Mouse (Mus musculus): ENCODE measurements around the gene Daam1. TPM values are rescaled to one million over a fixed set of nuclear protein-coding genes. Genes with fewer than 3 reads are reported as not detected.

The Daam1 gene
- polyA plus RNA-seq, 1 experiment from 2014 or later = 18.2 TPM

- Histone ChIP-seq H3K4me1 (peaks cover 17% of the 10 kb centered on the region), H3K27ac (0 out of 2 replicates have a peak overlapping the region, but pooled peaks have one; percentile 2), H3K9ac (no peak overlapping the region), H3K27me3 (no peaks in the 10 kb centered on the region), H3K36me3 (replicated peaks) (peaks cover 12% of the 10 kb centered on the region), H3K4me3 (replicated peaks) (no peak overlapping the region), H3K9me3 (0 out of 2 replicates have a peak, but pooled peaks cover 3% of the 10 kb centered on the region), H3K4me2 (no peak overlapping the region)
- WGBS = 93% methylated on average over 13 of the region's 13 CpGs
- no peak for ATAC-seq (ENCODE audit: low FRiP score)
Observed at GRCm38 (mm10) chr12:71905640-71906320, 74.9 kb downstream of the Daam1 start.

GRCm38 (mm10) chr12:71906582-71907267 lies 75.8 kb downstream of the Daam1 start:
- Histone ChIP-seq H3K9me3 (0 out of 2 replicates have a peak, but pooled peaks cover 3% of the 10 kb centered on the region), H3K4me2 (no peak overlapping the region), H3K36me3 (replicated peaks) (peaks cover 11% of the 10 kb centered on the region), H3K4me3 (replicated peaks) (no peak overlapping the region), H3K27me3 (no peaks in the 10 kb centered on the region), H3K9ac (no peak overlapping the region), H3K4me1 (peaks cover 17% of the 10 kb centered on the region), H3K27ac (peak overlapping the region; percentile 32; the same call in 1 of the 2 replicates)
- ATAC-seq (ENCODE audit: low FRiP score) = peak; percentile 77
- 80% methylated on average over 12 of the region's 12 CpGs for WGBS

- WGBS = 80% methylated on average over 5 of the region's 5 CpGs
- Histone ChIP-seq H3K36me3 (replicated peaks) (no peaks in the 10 kb centered on the region), H3K9ac (no peak overlapping the region), H3K4me1 (peaks cover 21% of the 10 kb centered on the region), H3K9me3 (no peaks in the 10 kb centered on the region), H3K4me3 (replicated peaks) (no peak overlapping the region), H3K27me3 (no peaks in the 10 kb centered on the region), H3K27ac (no peak overlapping the region), H3K4me2 (no peak overlapping the region)
- ATAC-seq (ENCODE audit: low FRiP score) = no peak
Observed at GRCm38 (mm10) chr12:71908984-71909383, 78.1 kb downstream of the Daam1 start.

GRCm38 (mm10) chr12:71910246-71910645 lies 79.4 kb downstream of the Daam1 start:
- Histone ChIP-seq H3K4me2 (no peak overlapping the region), H3K36me3 (replicated peaks) (no peaks in the 10 kb centered on the region), H3K9me3 (no peaks in the 10 kb centered on the region), H3K4me3 (replicated peaks) (no peak overlapping the region), H3K4me1 (peaks cover 21% of the 10 kb centered on the region), H3K9ac (no peak overlapping the region), H3K27ac (no peak overlapping the region), H3K27me3 (no peaks in the 10 kb centered on the region)
- ATAC-seq (ENCODE audit: low FRiP score) = no peak
- WGBS = 79% methylated on average over 7 of the region's 7 CpGs

- no peak for ATAC-seq (ENCODE audit: low FRiP score)
- no peaks in the 10 kb centered on the region for H3K9me3 ChIP-seq
- no peak overlapping the region for H3K4me2 ChIP-seq
- H3K27ac ChIP-seq = no peak overlapping the region
- H3K9ac ChIP-seq = no peak overlapping the region
- peaks cover 18% of the 10 kb centered on the region for H3K36me3 ChIP-seq (replicated peaks)
- H3K4me1 ChIP-seq = peaks cover 7% of the 10 kb centered on the region
- WGBS = 88% methylated on average over 1 of the region's 1 CpGs
- no peaks in the 10 kb centered on the region for H3K27me3 ChIP-seq
- no peak overlapping the region for H3K4me3 ChIP-seq (replicated peaks)
Observed at GRCm38 (mm10) chr12:71912262-71912661, 81.4 kb downstream of the Daam1 start.

- H3K27ac ChIP-seq = no peak overlapping the region
- peaks cover 50% of the 10 kb centered on the region for H3K4me1 ChIP-seq
- H3K4me2 ChIP-seq = no peak overlapping the region
- 67% methylated on average over 4 of the region's 4 CpGs for WGBS
- no peak overlapping the region for H3K4me3 ChIP-seq (replicated peaks)
- no peak for ATAC-seq (ENCODE audit: low FRiP score)
- H3K9me3 ChIP-seq = no peaks in the 10 kb centered on the region
- H3K9ac ChIP-seq = no peak overlapping the region
- H3K36me3 ChIP-seq (replicated peaks) = peaks cover 28% of the 10 kb centered on the region
- H3K27me3 ChIP-seq = no peaks in the 10 kb centered on the region
Observed at GRCm38 (mm10) chr12:71919156-71919555, 88.3 kb downstream of the Daam1 start.

GRCm38 (mm10) chr12:71919962-71920361 lies 89.1 kb downstream of the Daam1 start:
- ATAC-seq (ENCODE audit: low FRiP score) = peak; percentile 63; the same call in 1 of the 2 replicates
- WGBS = 30% methylated on average over 3 of the region's 3 CpGs
- peaks cover 50% of the 10 kb centered on the region for H3K4me1 ChIP-seq

GRCm38 (mm10) chr12:71922827-71923381 lies 92.0 kb downstream of the Daam1 start:
- Histone ChIP-seq H3K4me1 (peaks cover 56% of the 10 kb centered on the region), H3K27ac (peak overlapping the region; percentile 53; the same call in 1 of the 2 replicates), H3K36me3 (replicated peaks) (peaks cover 6% of the 10 kb centered on the region; the same call in 1 of the 2 replicates), H3K4me2 (no peak overlapping the region), H3K4me3 (replicated peaks) (no peak overlapping the region), H3K9ac (no peak overlapping the region), H3K9me3 (no peaks in the 10 kb centered on the region), H3K27me3 (no peaks in the 10 kb centered on the region)
- ATAC-seq (ENCODE audit: low FRiP score) = peak; percentile 42; the same call in 1 of the 2 replicates
- WGBS = 50% methylated on average over 5 of the region's 5 CpGs

More at GRCm38 (mm10) chr12:71919962-71920361, 89.1 kb downstream of the Daam1 start:
- peaks cover 28% of the 10 kb centered on the region for H3K36me3 ChIP-seq (replicated peaks)
- no peak overlapping the region for H3K9ac ChIP-seq
- no peak overlapping the region for H3K4me2 ChIP-seq
- no peak overlapping the region for H3K27ac ChIP-seq
- H3K27me3 ChIP-seq = no peaks in the 10 kb centered on the region
- H3K4me3 ChIP-seq (replicated peaks) = no peak overlapping the region
- no peaks in the 10 kb centered on the region for H3K9me3 ChIP-seq

GRCm38 (mm10) chr12:71924978-71925529 lies 94.2 kb downstream of the Daam1 start:
- Histone ChIP-seq H3K27ac (no peak overlapping the region), H3K4me1 (peaks cover 44% of the 10 kb centered on the region), H3K4me2 (no peak overlapping the region), H3K9me3 (no peaks in the 10 kb centered on the region), H3K9ac (no peak overlapping the region), H3K4me3 (replicated peaks) (no peak overlapping the region), H3K27me3 (no peaks in the 10 kb centered on the region), H3K36me3 (replicated peaks) (no peaks in the 10 kb centered on the region)
- WGBS = 93% methylated on average over 9 of the region's 9 CpGs
- no peak for ATAC-seq (ENCODE audit: low FRiP score)

- Histone ChIP-seq H3K36me3 (replicated peaks) (no peaks in the 10 kb centered on the region), H3K9me3 (no peaks in the 10 kb centered on the region), H3K4me1 (peaks cover 35% of the 10 kb centered on the region), H3K4me2 (no peak overlapping the region), H3K27ac (no peak overlapping the region), H3K9ac (no peak overlapping the region), H3K27me3 (no peaks in the 10 kb centered on the region), H3K4me3 (replicated peaks) (no peak overlapping the region)
- WGBS = 72% methylated on average over 11 of the region's 11 CpGs
- no peak for ATAC-seq (ENCODE audit: low FRiP score)
Observed at GRCm38 (mm10) chr12:71925990-71926700, 95.3 kb downstream of the Daam1 start.

GRCm38 (mm10) chr12:71928092-71928491 lies 97.2 kb downstream of the Daam1 start:
- 94% methylated on average over 6 of the region's 6 CpGs for WGBS
- H3K4me3 ChIP-seq (replicated peaks) = no peak overlapping the region
- H3K9me3 ChIP-seq = no peaks in the 10 kb centered on the region
- H3K27ac ChIP-seq = no peak overlapping the region
- ATAC-seq (ENCODE audit: low FRiP score) = no peak
- no peaks in the 10 kb centered on the region for H3K27me3 ChIP-seq
- no peaks in the 10 kb centered on the region for H3K36me3 ChIP-seq (replicated peaks)
- peaks cover 22% of the 10 kb centered on the region for H3K4me1 ChIP-seq
- H3K4me2 ChIP-seq = no peak overlapping the region
- H3K9ac ChIP-seq = no peak overlapping the region

GRCm38 (mm10) chr12:71929876-71930275 lies 99.0 kb downstream of the Daam1 start:
- no peak for ATAC-seq (ENCODE audit: low FRiP score)
- Histone ChIP-seq H3K4me2 (no peak overlapping the region), H3K9ac (no peak overlapping the region), H3K27ac (no peak overlapping the region), H3K4me3 (replicated peaks) (no peak overlapping the region), H3K9me3 (no peaks in the 10 kb centered on the region), H3K27me3 (no peaks in the 10 kb centered on the region), H3K4me1 (peaks cover 18% of the 10 kb centered on the region), H3K36me3 (replicated peaks) (no peaks in the 10 kb centered on the region)
- 87% methylated on average over 2 of the region's 2 CpGs for WGBS
